Mouse (Mus musculus) monocyte, adult 5-6 weeks (primary cell): ENCODE results near the gene Ehmt2. TPM values are rescaled to one million over a fixed set of nuclear protein-coding genes. Genes with fewer than 3 reads are reported as not detected.
"Not testable (repeated sequence)": the region's sequence is repeated elsewhere in the genome, so short reads cannot be mapped to it uniquely, and the experiment has no call there.

ENCODE experiments used
- ATAC-seq: fragments of 153-309, 156-312 bp; replicated peaks from 2 replicates; pipeline ENCODE4 v1.8.0; 2017; ENCODE audit warnings: mild to moderate bottlenecking; ENCODE audit not compliant: low TSS enrichment, insufficient number of reproducible peaks, severe bottlenecking, poor library complexity, low FRiP score
- total RNA-seq: library from RNA; stranded (forward); fragments of 200-1000, 200-491, 200-594 nt; gene quantifications from 3 replicates; pipeline ENCODE4 v1.2.3, GENCODE M21; 2017

The Ehmt2 gene
- total RNA-seq, 1 experiment from 2014 or later = 102 TPM

DNA sequence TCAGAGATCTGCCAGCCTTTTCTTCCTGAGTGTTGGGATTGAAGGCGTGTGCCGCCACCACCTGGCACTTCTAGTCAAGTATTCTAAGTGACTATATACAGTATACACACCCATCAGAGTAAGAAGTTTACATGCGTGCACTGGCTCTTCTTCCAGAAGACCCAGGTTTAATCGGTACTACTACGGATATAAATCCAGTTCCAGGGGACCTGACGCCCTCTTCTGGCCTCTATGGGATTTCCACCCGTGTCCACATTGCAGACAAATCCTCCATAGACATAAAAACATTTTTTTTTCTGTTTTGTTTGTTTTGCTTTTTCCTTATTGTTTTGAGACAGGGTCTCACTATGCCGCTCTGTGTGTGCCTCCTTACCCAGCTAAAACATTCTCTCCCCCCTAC lies 49.3 kb downstream of the Ehmt2 start:
- 0 out of 2 replicates have a peak, but pooled peaks have one; percentile 38 for ATAC-seq

DNA sequence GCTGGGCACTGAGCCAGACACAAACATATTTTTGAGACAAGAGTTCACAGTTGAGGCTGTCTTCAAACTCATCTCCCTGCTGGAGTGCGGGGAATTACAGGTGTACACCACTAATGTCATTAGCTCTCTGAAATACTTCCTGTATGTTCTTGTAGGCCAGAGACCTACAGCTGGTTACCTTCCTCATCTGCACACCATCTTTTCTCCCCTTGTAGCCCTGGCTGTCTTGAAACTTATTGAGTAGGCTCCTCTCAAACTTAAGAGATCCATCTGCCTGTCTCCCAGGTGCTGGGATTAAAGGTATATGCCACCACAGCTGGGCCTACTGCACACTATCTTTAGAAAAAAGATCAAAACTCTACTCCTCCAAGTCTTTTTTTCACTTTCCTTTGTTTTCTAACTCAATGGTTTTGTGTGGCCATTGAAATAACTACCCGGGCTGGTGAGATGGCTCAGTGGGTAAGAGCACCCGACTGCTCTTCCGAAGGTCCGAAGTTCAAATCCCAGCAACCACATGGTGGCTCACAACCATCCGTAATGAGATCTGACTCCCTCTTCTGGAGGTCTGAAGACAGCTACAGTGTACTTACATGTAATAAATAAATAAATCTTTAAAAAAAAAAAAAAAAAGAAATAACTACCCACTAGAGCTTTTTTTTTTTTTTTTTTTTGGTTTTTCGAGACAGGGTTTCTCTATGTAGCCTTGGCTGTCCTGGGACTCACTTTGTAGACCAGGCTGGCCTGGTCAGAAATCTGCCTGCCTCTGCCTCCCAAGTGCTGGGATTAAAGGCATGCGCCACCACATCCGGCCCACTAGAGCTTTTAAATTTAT lies 50.7 kb downstream of the Ehmt2 start:
- ATAC-seq = not testable (repeated sequence)

DNA sequence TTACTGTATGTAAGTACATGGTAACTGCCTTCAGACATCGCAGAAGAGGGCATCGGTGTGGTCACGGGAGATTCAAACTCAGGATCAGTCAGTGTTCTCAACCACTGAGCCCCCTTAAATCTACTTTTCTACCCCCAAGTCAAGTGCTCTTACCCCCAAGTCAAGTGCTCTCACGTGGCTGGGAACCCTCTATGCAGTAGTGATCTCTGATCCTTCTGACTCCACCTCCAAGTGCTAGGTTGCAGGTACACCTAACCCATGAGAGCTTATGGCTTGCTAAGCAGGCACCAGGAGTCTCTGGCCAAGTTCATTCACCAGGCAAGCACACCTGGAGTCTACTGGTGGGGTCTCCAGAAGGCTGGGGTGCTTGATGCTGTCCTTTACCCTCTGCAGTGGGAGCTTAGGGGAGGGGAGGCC lies 51.3 kb downstream of the Ehmt2 start:
- no peak for ATAC-seq

DNA sequence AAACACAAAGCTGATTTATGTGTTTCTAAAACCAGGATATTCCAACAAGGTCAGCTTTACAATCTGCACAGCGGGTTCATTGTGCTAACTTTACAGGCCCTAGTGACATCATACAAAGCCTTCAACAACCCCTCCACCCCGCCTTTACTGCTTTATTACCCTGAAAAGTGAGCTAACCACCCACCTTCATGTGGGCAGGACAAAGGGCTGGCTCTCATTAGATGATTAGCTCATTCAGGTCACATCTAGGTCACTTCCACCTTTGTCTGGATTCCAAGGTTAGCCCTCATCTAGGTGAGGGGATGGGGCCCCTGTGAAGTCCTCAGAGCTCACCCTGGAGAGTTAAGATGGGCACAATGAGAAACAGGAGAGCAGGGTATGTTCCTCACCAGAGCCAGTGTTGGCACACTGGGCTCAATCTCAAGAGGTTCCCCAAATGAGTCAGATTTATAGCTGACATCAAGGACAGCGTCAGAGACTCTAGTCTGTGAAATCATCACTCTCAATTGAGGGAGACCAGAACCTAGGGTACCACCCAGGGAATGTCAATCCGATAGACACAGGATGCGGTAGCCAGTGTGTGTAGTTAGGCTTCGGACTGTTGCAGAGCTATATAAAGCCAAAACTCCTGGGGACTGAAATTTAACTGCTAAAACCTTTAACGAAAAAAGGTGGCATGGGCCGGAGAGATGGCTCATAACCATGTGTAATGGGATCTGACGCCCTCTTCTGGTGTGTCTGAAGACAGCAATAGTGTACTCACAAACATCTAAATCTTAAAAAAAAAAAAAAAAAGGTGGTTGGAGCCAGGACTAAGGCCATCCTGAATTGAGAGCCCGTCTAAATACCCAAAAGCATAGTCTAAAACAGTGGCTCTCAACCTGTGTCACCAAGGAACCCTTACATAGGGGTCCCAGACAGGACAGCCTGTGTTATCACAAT lies 52.5 kb downstream of the Ehmt2 start:
- no peak for ATAC-seq

DNA sequence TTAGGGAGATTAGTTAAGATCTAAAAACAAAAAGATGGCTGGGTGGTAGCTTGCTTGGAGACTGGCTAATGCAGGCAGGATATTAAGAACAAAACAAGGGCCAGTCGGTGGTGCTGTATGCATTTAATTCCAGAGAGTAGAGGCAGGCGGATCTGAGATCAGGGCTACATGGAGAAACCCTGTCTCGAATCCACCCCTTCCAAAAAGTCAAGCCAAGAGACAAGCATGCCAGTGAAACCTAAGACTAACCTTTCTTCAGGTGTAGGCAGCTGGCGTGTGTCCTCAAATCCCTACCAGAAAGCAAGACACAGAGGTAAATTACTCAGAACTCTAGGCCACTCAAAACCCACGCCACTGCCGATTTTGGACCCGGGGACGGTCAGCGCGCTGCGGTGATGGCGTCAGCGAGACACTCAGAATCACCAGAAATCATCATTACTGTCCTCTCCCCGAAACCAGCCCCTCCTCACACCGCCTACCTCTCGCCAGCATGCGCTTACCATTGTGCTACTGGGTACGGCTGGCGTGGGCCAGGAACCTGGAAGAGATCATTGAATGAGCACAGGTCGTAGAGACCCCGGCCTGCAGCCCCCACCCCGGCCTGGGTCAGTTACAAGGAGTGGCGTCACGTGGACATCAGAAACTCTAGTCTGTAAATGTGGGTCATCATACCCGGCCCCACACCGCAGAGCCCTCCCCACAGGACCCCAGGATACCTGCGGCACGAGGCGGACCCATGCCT lies 53.5 kb downstream of the Ehmt2 start:
- ATAC-seq = 0 out of 2 replicates have a peak, but pooled peaks have one; percentile 5

DNA sequence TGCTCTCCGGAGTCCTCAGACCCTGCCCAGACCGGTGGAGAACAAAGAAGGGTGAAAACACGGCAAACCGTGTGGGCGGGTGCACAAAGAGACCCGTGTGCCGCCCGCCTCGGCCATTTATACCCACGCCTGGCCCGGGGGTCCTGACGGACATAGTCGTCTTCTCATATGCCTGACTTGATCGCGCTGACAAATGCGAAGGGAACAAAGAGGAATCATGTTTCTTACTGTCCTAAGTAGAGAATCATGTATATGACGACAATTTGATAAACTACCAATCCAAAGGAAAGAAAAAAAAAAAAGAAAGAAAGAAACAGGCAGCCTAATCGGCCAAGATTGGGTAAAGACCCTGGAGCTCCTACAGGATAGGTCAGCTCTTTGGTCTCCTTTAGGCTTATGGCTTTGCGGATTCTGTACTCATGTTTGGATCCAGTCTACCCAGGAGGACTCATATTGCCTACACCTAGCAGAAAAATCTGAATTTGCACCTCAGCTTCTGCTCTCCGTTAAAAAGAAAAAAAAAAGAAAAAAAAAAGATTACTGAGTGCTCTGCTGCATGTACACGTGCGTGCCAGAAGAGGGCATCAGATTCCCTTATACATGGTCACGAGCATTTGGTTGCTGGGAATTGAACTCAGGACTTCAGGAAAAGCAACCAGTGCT lies 54.2 kb downstream of the Ehmt2 start:
- ATAC-seq = peak; percentile 73

DNA sequence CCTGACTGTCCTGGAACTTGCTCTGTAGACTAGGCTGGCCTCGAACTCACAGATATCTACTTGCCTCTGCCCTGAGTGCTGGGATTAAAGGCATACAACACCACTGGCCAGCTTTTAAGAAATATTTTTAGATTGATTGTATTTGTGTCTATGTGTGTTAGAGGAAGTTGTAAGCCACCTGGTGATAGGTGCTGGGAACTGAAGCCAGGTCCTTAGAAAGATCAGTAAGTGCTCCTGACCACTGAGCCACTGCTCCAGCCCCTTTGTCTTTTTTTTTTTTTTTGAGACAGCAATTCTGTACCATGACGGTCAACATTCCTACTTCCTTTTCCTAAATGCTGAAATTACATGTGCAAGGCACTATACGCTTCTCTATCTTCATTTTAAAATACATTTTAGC lies 55.0 kb downstream of the Ehmt2 start:
- ATAC-seq = no peak

DNA sequence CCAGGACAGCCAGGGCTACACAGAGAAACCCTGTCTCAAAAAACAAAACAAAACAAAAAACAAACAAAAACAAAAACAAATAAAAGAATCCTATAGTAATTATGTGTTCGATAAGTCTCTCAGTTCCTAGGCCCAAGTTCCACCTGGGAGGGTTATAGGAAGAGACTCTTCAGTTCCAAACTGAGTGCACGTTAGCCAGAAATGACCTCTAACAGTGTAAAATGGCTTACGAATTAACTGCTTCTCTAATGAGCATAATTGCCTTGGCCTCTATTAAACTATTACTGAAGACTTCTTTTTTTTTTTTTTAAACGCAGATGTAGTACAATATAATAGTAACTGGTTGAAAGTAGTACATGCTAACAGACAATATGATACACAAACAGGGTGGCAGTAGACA lies 55.6 kb downstream of the Ehmt2 start:
- no peak for ATAC-seq

DNA sequence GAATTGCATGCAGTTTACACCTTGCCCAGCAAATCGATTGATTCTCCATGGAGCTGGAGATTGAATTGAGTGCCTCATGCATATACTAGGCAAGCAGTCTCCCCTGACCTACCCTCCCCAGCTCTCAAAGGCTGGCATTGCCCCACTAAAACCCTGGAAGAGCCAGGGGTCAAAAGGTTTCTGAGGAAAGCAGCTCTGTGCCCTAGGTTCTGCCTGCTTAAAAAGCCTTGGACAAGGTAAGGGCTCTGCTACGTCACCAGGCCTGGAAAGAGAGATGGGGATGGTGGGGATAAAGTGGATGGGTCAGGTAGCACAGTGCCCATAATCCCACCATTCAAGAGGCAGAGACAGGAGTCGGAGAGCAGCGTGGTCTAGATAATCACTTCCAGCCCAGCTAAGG lies 56.6 kb downstream of the Ehmt2 start:
- ATAC-seq = no peak

DNA sequence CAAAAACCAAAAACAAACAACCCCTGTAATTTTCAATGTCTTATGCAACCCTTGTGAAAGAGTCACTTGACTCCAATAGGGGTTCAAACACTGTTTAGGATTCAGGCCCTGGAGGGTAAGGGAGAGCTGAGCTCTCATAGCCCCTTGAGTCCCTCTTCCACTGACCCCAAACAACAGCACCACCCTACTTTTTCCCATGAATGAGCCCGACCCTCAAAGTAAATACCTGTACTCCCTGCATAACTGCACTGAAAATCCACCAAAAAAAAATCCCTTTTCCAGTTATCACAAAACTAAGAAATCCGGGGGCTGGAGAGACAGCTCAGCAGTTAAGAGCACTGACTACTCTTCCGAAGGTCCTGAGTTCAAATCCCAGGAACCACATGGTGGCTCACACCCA lies 57.6 kb downstream of the Ehmt2 start:
- no peak for ATAC-seq

DNA sequence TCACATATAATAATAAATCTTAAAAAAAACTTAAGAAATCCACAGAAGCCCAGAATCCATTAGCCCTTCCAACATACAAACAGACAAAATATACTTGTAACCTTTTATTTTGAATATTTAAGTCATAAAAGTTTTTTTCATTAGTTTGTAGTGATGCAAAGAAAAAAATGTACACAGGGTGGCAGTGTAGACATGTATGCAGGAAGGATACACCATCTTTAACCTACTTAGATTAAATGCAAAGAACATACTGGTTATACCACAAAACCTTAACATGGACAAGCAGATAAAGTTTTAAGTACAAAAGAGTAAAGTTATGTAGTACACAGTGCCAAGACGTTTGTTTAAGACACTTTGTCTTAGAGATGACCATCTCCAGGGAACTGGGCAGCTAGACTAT lies 58.1 kb downstream of the Ehmt2 start:
- ATAC-seq = no peak

DNA sequence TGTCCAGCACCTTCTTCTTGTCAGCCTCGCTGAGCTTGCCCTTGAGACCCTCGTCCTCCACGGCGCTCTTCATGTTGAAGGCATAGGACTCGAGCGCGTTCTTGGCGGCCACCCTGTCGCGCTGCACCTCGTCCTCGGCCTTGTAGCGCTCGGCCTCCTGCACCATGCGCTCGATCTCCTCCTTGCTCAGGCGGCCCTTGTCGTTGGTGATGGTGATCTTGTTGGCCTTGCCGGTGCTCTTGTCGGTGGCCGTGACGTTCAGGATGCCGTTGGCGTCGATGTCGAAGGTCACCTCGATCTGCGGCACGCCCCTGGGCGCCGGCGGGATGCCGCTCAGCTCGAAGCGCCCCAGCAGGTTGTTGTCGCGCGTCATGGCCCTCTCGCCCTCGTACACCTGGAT lies 59.0 kb downstream of the Ehmt2 start:
- not testable (repeated sequence) for ATAC-seq

DNA sequence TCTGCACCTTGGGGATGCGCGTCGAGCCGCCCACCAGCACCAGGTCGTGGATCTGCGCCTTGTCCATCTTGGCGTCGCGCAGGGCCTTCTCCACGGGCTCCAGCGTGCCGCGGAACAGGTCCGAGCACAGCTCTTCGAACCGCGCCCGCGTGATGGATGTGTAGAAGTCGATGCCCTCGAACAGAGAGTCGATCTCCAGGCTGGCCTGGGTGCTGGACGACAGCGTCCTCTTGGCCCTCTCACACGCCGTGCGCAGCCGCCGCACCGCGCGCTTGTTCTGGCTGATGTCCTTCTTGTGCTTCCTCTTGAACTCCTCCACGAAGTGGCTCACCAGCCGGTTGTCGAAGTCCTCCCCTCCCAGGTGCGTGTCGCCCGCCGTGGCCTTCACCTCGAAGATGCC lies 59.7 kb downstream of the Ehmt2 start:
- not testable (repeated sequence) for ATAC-seq

DNA sequence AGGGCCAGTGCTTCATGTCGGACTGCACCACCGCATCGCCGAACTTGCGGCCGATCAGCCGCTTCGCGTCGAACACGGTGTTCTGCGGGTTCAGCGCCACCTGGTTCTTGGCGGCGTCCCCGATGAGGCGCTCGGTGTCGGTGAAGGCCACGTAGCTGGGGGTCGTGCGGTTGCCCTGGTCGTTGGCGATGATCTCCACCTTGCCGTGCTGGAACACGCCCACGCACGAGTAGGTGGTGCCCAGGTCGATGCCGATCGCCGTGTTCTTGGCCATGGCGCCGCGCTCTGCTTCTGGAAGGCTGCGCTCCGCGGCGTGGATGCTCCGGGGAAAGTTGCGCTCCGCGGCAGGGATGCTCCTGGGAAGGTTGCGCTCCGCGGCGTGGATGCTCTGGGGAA lies 60.5 kb downstream of the Ehmt2 start:
- 0 out of 2 replicates have a peak, but pooled peaks have one; percentile 1 for ATAC-seq

DNA sequence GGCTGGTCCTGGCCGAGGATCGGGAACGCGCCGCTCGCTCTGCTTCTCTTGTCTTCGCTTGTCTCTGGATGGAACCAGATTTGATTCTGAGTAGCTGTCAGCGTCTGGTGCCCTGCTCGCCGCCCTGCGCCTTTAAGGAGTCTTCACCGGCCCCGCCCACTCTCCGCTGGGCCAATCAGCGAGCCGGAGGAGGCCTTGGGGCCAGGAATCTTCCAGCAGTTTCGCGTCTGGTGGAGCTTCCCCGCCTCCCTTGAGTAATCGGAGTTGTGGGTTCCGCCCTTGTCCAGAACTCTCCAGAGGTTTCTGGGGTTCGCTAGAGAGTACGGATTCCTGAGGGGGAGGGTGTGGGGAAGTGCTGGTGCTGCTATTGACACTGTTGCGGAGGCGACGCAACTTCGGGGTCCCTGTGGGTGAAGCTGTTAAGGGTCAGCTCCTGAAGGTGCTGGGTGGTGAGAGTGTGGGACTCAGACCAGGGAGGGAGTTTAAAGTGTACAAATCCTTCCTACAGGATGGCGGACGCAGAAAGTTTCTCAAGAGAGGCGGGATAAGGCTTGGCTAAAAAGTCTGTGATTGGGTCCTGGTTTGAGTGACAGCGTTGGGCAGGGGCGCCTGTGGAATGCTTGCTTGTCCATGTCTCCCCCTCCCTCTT lies 61.0 kb downstream of the Ehmt2 start, which contains the start of gene Hspa1b:
TSS of gene Hspa1b (minus strand) at position 109 of the 649 bp plus-strand sequence.
- ATAC-seq = peak; percentile 98

DNA sequence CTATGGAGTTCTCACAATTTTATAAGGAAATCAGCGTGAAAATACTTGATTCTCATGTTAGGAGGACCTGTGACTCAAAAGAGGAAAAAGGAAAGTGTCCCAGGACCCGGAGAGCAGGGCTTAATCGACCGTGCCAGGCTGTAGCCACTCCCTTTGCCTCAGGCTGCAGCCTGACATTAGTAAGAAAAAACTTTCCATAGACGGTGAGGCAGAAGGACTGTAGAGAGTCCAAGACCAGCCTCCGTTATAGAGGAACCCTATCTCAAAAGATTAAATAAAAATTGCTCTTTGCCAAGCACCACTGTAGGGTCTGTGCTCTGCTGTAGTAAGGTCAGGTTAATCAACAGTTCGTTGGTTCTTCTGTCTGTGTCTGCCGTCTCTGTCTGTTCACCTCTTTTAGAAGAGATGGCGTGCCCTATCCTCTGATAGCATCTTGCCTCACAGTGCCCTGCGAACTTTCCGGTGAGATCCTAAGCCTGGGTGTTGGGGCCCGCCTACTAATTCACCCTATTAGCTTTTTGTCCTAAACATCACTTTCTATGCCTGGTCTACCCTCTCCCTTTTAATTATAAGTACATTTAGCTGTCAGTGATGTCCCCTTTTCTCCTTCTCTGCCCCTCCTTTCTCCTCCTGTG lies 61.7 kb downstream of the Ehmt2 start:
- no peak for ATAC-seq

DNA sequence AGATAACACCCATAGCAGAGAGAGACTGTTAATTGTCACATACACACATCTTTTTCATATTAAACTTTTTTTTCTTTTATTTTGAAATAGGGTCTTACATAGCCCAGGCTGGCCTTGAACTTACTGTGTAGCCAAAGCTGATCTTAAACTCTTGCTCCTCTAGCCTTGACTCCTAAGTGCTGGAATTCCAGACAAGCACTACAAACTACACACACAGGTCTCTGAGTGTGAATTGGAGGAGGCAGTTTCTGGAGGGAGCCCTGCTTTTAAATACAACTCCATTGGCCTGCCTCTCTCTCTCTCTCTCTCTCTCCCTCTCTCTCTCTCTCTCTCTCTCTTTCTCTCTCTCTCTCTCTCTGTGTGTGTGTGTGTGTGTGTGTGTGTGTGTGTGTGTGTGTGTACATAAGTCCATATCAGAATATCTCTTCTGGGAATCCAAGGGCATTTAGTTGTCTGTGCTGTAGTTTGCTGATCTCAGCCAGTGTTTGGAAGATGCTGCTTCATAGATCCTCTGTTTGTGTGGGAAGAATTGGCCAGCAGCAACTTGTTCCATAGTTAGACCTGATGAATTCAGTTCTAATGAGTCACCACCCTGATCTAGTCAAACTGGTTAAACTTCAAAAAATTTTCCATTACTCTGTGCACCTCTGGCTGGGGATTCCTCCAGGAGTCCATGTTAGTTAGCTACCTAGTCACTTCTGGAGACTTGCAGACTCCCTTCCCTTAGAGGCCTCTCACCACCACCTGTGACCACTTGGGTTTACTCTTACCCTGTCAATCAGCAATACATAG lies 62.6 kb downstream of the Ehmt2 start:
- ATAC-seq = no peak
